Mouse (Mus musculus) heart, postnatal 0 days (tissue): ENCODE data around the gene Bhmt2.

ENCODE experiments used
- CTCF ChIP-seq: IDR thresholded peaks from 2 replicates; pipeline ENCODE4 v1.5.1; 2016; ENCODE audit warnings: antibody characterized with exemption, control low read depth, low read depth
- EP300 ChIP-seq: IDR thresholded peaks from 2 replicates; pipeline ENCODE4 v1.6.1; 2016; ENCODE audit warnings: antibody characterized with exemption, low read depth

DNA sequence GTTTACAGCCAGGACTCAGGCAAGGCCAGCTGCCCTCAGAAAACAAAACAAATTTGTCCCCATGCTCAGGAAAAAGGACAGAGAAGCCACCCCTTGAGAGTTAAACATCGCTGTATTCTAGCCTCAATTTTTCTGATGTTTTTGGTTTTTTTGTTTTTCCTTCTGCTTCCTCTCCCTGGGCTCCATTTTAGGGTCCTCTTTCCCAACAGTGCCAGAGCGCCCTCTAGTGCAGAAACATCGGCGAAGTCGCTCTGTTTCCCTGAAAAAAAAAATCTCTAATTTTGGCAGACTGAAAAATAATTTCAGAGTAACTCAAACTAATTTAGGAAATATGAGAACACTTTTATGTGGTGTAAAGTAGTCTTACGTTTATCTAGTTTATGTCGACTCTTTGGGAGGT is 44.8 kb upstream of the Bhmt2 start:
- TF ChIP-seq CTCF = peak; percentile 79
- no peak for TF ChIP-seq EP300
